Mouse (Mus musculus): ENCODE results near the gene Fam98c. TPM values are rescaled to one million over a fixed set of nuclear protein-coding genes. Genes with fewer than 3 reads are reported as not detected.

Gene Fam98c
- total RNA-seq, 2 experiments from 2014 or later: 34.3 to 38.3 TPM

DNA sequence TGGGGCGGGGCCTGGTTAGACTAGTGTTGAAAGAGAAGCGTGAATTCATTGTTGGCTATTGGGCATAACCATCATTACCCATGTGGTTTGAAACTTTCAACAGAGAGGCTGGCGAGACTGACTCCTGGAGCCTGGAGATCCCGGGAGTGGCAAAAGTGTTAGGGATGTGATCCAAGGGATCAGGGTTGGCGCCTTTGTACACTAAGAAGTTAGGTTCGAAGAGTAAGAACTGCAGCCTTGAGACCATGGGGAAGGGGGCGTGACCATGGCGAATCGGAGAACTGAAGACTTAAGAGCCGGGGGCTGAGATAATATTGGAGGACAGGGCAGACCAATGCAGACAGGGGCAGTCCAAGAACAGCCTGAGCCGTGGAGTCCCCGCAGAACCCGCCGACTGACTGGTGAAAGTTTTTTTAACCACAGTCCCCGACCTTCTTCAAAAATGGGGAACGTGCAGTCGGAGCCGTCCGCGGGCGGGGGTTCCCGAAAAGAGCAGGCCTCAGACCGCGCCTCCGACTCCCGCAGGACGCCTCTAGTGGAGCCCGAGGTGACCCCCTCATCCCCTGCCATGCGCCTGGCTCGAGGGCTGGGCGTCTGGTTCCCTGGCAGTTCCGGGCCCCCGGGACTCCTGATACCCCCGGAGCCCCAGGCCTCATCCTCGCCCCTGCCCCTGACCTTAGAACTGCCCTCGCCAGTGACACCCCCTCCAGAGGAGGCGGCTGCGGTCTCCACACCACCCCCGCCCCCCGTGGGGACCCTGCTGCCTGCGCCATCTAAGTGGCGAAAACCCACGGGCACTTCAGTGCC, 14.9 kb upstream of the Fam98c start:
- peak in 1 of 2 experiments; percentile 10 for DNase-seq (ENCODE audit: extremely low spot score in 1 of 2, low spot score in 2 of 2)
- no peak overlapping the region for H3K27ac ChIP-seq
- peak overlapping the region; percentile 83 for H3K4me3 ChIP-seq
- TF ChIP-seq CTCF (IDR thresholded peaks at IDR 0.05): no peak
- intact Hi-C loops (cut with DNase I): loop anchor here (10.0 kb wide), 1 partner anchor 194 kb away; no protein-coding TSS in a partner anchor

DNA sequence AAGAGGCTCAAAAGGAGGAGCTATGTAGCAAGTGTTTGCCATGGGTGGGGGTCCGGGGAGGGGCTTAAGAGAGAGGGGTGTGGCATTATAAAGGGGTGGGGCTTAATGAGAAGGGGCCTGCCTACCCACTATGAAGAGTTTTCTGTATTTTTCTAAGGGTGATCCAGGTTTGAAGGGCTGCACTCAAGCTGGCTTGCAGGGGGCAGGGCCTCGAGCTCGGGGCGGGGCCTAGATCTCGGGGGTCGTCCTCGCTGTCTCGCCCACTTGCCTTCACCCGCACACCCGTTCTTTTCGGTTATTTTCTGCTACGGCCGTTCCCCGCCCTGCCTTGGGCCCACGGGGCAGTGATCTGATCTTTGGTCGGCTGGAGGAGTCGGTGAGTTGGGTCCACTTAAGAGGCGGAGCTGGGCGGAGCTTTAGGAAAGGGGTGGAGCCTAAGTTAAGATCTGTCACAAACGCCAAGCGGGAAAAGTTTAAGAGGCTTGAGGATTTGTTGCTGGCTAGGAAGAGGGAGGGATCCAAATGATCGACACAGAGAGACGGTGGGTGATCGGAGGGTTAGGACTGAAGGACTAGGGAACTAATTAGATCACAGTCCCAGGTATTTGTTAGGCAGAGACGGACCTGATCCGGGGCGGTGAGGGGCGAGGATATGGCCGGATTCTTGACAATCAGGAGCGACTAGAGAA, 14.2 kb upstream of the Fam98c start, which contains the start of the genes Ggn and Spred3:
Gene Ggn (plus strand): TSS at position 145 of the 689 bp plus-strand sequence.
Gene Spred3 (minus strand): TSS at position 346 of the 689 bp plus-strand sequence.
- H3K27ac ChIP-seq: peak within 1 kb of the TSS; percentile 94
- H3K4me3 ChIP-seq: peak within 1 kb of the TSS; percentile 83
- peak; percentile 39 to 47 for DNase-seq (ENCODE audit: extremely low spot score in 1 of 2, low spot score in 2 of 2)
- intact Hi-C loops (cut with DNase I): loop anchor here (10.0 kb wide), 1 partner anchor 195 kb away; no protein-coding TSS in a partner anchor
- no peak for TF ChIP-seq CTCF (IDR thresholded peaks at IDR 0.05)

DNA sequence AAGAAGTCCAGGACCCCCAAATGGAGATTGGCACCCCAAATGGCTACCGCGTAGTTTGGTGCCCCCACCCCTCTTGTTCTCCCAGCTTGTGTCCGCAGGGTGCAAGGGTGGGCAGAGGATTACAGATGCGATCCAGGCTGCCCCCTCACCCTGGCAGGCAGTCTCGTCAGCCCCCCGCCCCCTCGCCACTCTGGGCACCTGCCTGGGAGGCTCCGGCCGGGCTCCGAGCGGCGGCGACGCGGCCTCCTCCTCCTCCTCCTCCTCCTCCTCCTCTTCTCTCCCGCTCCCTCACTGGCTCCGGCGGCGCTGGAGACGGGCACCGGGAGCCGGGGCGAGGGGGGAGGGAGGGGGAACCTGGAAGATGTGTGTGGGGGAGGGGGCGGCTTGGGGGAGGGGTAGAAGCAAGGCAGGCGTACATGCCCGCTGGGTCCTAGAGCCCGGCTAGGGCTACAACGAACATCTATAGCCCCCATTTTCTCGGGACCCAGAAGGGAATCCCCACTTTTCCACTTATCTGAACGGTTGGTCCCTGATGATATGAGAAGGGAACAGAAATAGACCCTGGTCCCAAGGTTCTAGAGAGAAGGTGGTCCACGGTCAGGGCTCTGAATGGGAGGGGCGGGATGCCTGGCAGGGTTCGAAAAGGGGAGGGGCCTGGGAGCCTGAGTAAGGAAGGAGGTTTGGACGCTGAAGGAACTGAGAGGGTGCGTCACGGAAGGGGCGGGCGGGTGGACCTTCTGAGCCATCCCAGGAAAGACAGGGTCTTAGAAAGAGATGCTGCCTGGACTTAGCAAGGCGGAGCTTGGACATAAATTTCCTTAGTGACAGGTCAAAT, 13.4 kb upstream of the Fam98c start:
- DNase-seq (ENCODE audit: extremely low spot score in 1 of 2, low spot score in 2 of 2): peak; percentile 79 to 81
- Histone ChIP-seq H3K4me3 (peak overlapping the region; percentile 83), H3K27ac (peak overlapping the region; percentile 94)
- intact Hi-C loops (cut with DNase I): loop anchor here (10.0 kb wide), 1 partner anchor 195 kb away; no protein-coding TSS in a partner anchor
- TF ChIP-seq CTCF (IDR thresholded peaks at IDR 0.05): no peak

DNA sequence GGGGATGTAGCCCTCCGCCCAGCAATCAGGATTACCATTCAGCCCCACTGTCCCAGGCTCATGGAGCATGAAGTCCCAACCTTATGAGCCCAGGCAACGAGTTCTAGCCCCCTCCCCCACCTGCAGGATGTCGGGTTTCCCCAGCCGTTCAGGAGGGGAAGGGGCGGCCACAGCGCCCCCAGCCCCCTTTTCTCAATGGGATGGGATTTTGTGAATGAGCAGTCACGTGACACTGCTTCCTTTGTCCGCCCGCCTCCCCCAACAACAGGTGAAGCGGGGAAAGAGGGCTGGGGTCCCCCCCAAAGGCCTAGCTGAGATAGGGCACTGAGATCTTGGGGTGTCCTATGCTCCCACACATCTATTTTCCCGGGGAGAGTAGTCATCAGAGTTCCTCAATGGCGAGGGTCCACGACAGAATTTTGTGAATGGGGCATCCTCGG, 12.8 kb upstream of the Fam98c start:
- peak in 1 of 2 experiments; percentile 32 for DNase-seq (ENCODE audit: extremely low spot score in 1 of 2, low spot score in 2 of 2)

DNA sequence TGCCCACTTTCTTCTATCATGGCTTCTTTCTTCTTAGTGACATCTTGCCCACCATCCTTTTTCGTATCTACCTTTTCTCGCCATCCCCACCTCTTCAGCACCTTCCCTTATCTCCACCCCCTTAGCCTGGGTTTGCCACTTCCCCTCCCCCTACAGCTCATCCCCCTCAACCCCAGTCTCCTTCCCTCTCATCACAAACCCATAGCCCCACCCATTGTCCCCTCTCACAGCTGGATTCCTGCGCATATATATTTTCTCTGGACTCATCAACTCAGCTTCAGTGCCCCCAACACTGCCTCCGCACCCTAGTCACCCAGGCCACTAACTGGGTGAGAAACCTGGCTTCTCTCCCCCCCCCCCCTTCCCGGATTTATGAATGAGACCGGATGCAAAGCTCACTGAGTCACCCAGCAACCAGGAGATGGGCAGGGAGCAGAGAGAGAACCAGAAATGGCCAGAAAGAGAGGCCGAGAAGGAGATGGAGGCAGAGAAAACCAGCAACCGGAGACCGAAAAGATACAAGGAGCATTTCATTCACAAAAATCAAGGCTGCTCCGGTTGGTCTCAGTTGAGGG, 12.2 kb upstream of the Fam98c start:
- no peak for DNase-seq (ENCODE audit: extremely low spot score in 1 of 2, low spot score in 2 of 2)
- intact Hi-C loops (cut with DNase I): no loop called here
- peak overlapping the region; percentile 94 for H3K27ac ChIP-seq
- no peak for TF ChIP-seq CTCF (IDR thresholded peaks at IDR 0.05)
- H3K4me3 ChIP-seq: peak overlapping the region; percentile 83

More for the DNA sequence above, 12.8 kb upstream of the Fam98c start:
- peak overlapping the region; percentile 94 for H3K27ac ChIP-seq
- H3K4me3 ChIP-seq: peak overlapping the region; percentile 83
- intact Hi-C loops (cut with DNase I): no loop called here
- no peak for TF ChIP-seq CTCF (IDR thresholded peaks at IDR 0.05)

DNA sequence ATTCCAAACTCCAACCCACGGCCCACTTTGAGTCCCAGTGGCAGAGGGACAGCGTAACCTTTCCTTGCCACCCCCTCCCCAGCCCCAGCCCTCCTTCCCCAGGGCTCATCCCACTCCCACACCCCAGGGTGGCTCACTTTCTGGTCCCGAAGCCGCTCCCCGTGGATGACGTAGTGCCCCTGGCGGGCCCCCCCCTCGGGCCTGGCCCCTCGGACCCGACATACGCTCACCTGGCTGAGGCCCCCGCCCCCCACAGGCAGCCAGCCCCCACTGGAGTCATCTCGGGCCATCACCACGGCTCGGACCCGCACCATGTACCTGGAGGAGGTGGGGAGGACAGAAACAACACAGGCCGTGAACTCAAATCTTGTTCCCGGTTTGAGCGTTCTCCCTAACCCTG, 11.6 kb upstream of the Fam98c start:
- peak overlapping the region; percentile 83 for H3K4me3 ChIP-seq
- intact Hi-C loops (cut with DNase I): no loop called here
- H3K27ac ChIP-seq: no peak overlapping the region
- DNase-seq (ENCODE audit: extremely low spot score in 1 of 2, low spot score in 2 of 2): no peak
- no peak for TF ChIP-seq CTCF (IDR thresholded peaks at IDR 0.05)

DNA sequence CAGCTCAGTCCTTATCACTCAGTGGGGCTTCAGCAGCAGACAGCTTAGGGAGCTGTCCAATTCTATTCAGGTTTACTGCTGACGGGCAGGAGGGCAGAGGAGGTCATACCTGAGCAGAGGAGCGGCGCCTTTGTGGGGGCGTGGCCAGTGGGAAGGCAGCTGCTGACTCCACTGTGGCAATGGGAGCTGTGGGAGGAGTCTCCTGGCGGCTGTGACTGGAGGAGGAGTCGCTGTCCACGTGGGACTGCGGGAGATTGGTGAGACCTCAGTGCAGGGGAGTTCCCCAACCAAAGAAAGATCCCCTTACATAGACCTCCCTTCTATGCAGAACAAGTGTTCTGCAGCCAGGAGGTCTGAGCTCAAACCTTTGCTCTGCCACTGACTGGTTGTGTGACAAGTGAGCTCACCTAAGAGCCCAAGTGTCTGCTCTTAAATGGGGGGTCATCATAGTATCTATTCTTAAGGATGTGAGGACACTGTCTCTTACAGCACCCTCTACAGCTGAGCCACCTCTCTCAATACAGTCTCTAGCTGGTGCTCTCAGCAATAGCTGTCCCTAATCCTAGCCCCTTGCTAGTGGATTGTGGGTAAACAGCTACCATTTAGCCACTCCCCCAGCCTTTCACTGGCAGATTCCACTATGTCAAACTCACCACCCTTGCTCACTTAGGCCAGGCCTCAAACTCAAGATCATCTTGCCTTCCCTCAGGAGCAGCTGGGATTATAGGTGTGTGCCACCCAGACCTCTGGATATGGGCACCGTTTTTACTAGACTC, 6.9 kb upstream of the Fam98c start:
- TF ChIP-seq CTCF (IDR thresholded peaks at IDR 0.05): no peak
- intact Hi-C loops (cut with DNase I): no loop called here

DNA sequence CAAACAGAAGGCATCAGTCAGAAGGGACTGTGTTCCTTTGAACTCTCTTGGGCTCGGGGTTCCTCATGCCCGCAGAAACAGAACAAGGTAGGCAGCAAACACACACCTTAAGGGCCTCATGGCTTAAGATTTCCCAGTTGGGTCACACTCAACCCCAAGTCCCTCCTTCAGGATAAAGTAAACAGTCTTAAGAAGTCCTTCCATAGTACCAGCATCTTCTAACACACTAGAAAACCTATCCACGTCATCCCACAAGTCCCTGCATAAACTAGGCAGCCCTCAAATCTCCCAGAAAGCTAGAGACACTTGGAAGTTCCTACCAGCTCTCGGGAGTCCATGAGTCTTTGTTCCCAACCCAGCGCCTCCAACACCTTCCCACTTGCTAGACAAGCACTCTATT, 6.3 kb upstream of the Fam98c start:
- DNase-seq (ENCODE audit: extremely low spot score in 1 of 2, low spot score in 2 of 2): no peak
- Histone ChIP-seq H3K4me3 (no peak overlapping the region), H3K27ac (no peak overlapping the region)
- no peak for TF ChIP-seq CTCF (IDR thresholded peaks at IDR 0.05)
- intact Hi-C loops (cut with DNase I): no loop called here

More for the DNA sequence above, 6.9 kb upstream of the Fam98c start:
- Histone ChIP-seq H3K4me3 (no peak overlapping the region), H3K27ac (no peak overlapping the region)
- no peak for DNase-seq (ENCODE audit: extremely low spot score in 1 of 2, low spot score in 2 of 2)

DNA sequence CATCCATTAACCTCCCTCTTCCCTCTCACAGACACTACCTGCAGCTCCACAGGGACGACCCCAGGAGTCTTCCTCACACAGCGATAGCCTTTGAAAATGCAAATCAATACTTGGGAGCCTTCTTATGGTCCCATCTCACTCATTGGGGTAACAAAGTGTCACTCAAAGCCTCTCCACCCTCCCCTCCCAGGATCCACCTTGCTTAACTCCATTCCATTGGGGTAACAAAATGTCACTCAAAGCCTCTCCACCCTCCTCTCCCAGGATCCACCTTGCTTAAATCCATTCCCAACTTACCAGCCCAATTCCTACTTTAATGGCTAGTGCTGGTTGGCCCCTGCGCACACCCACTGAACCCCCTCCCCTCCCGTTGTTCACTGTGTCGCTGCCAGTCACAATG, 2.2 kb upstream of the Fam98c start:
- intact Hi-C loops (cut with DNase I): no loop called here
- DNase-seq (ENCODE audit: extremely low spot score in 1 of 2, low spot score in 2 of 2): peak in 1 of 2 experiments; percentile 8
- Histone ChIP-seq H3K4me3 (no peak overlapping the region), H3K27ac (no peak overlapping the region)
- no peak for TF ChIP-seq CTCF (IDR thresholded peaks at IDR 0.05)

DNA sequence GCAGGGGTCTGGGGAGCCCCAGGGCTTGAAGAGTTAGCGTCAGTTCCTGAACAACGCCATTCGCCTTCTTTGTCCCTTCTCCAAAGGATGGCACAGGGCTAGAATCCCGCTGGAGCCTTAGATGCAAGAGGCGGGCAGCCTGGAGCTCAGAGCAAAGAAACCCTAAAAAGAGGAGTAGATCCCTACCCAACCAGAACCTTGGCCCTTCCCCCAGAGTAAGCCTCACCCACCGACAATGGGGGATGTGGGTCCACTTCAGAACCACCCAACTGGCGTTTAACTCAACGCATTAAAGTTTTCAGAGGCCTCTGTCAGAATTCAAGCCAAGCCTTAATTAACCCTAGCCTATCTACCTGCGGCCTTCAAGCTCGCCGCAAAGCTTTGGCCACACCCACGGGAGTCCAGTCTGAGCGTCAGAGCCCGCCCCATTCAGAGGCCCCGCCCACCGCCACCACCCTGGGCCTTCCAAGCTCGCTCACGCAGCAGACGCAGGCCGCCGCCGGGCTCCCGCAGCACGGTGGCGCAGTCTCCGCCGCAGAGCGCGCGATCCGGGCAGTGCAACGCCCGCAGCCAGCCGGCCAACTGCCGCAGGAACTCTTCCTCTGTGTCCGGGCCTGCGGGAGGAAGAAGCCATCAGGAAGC, 717 bp downstream of the Fam98c start:
- no peak; the same call in none of the 2 replicates for TF ChIP-seq CTCF (IDR thresholded peaks at IDR 0.05)
- peak overlapping the region; percentile 76 for H3K4me3 ChIP-seq
- H3K27ac ChIP-seq: peak overlapping the region; percentile 90
- intact Hi-C loops (cut with DNase I): no loop called here
- DNase-seq (ENCODE audit: extremely low spot score in 1 of 2, low spot score in 2 of 2): peak; percentile 90 to 92

Measured in left cerebral cortex, adult 2 months (tissue).